Mouse (Mus musculus): ENCODE results near the gene Slc12a8. TPM values are rescaled to one million over a fixed set of nuclear protein-coding genes. Genes with fewer than 3 reads are reported as not detected.

Gene Slc12a8
- polyA plus RNA-seq, 1 experiment from 2014 or later = 0.54 TPM

GRCm38 (mm10) chr16:33684162-33684702 is 167.1 kb downstream of the Slc12a8 start, which contains the start of gene Heg1:
Gene Heg1 (plus strand): TSS chr16:33684370.
- peak; percentile 82 for ATAC-seq (ENCODE audit: low read depth)

DNA sequence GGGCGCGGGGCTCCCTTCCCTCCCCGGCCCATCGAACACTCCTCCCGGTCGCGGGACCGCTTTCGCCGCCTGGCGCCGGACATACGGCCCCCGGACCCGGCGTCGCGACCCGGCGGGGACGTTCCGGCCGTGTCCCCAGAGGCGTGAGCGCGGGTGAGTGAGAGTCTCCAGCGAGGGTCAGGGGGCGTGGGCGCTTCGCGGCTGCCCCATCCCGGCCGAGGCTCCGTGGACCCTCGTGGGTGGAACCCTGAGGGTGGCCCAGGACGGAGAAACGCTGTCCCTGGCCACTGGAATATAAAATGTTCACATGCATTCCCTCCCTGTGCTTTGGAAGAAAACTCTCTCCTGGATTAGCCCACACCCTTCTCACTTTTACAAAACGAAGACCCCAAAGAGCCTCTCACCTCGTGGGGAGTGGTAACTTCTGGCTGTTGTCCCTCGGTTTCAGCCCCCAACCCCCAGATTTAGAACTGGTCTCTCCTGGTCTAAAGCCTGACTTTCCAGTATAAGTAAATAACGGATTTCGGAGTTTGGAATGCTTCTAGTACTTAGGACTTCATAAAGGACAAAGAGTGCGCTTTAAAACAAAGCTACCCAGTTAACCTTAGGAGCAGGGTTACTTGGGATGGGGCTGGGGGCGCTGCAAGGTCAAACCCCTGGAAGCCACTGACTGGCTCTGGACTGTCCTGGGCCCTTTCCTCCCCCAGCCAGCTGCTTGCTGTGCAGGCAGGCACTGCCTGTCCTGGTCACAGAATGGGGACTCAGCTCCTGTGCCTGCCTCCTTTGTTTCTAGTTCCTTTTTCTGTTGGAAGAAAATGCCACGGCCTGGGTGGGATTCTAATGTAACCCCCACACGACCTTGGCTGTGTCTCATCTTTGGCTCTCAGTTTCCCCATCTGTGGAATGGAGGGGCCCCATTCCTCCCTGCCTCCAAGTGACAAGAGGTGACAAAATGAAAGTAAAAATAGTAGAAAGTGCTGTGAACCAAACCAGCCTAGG is 167.9 kb downstream of the Slc12a8 start:
- WGBS = under 1% methylated on average over 44 of the region's 46 CpGs
- Histone ChIP-seq H3K4me1 (ENCODE audit: control insufficient read depth, insufficient read depth, low read length) (peaks cover 4% of the 10 kb centered on the region), H3K9me3 (ENCODE audit: control insufficient read depth, low read length) (no peaks in the 10 kb centered on the region)

More at GRCm38 (mm10) chr16:33684162-33684702, 167.1 kb downstream of the Slc12a8 start, which contains the start of gene Heg1:
- Histone ChIP-seq H3K4me3 (ENCODE audit: low read depth, low read length) (peak within 1 kb of the TSS; percentile 61), H3K9me3 (ENCODE audit: control insufficient read depth, low read length) (no peaks in the 10 kb centered on the region), H3K27me3 (ENCODE audit: control insufficient read depth, insufficient read depth, low read length) (no peaks in the 10 kb centered on the region), H3K4me2 (ENCODE audit: low read depth, low read length) (peak within 1 kb of the TSS; percentile 97), H3K36me3 (ENCODE audit: control insufficient read depth, insufficient read depth, low read length) (no peaks in the 10 kb centered on the region), H3K9ac (replicated peaks; ENCODE audit: low read depth, low read length) (peak within 1 kb of the TSS; percentile 63), H3K27ac (ENCODE audit: low read depth, low read length) (peak within 1 kb of the TSS; percentile 31), H3K4me1 (ENCODE audit: control insufficient read depth, insufficient read depth, low read length) (peaks cover 4% of the 10 kb centered on the region)
- under 1% methylated on average over 31 of the region's 57 CpGs for WGBS

DNA sequence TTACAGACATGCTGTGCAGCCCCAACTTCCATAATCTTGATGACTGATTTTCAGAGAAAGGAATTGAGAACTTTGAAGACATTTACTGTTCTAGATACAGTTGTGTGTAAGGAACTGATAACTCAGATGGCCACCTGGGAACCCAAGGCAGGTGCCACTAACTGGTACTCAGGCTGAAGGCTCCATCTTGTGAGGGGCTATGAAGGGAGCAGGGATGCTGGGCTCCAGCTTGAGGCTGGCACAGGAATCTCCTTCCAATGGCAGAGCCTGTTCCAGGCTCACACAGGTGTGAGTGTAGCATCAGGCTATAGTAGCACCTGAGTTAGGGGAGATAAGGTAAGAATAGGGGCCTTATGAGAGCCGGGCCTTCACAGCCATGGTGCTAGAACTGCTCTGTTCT is 168.9 kb downstream of the Slc12a8 start:
- Histone ChIP-seq H3K4me3 (ENCODE audit: low read depth, low read length) (peak overlapping the region; percentile 61; the same call in 1 of the 2 replicates), H3K27ac (ENCODE audit: low read depth, low read length) (no peak overlapping the region), H3K36me3 (ENCODE audit: control insufficient read depth, insufficient read depth, low read length) (no peaks in the 10 kb centered on the region), H3K4me1 (ENCODE audit: control insufficient read depth, insufficient read depth, low read length) (peaks cover 4% of the 10 kb centered on the region), H3K9ac (replicated peaks; ENCODE audit: low read depth, low read length) (no peak overlapping the region), H3K4me2 (ENCODE audit: low read depth, low read length) (peak overlapping the region; percentile 97), H3K27me3 (ENCODE audit: control insufficient read depth, insufficient read depth, low read length) (no peaks in the 10 kb centered on the region), H3K9me3 (ENCODE audit: control insufficient read depth, low read length) (no peaks in the 10 kb centered on the region)
- 67% methylated on average over 1 of the region's 1 CpGs for WGBS
- no peak for ATAC-seq (ENCODE audit: low read depth)

More for the DNA sequence above, 167.9 kb downstream of the Slc12a8 start:
- peak overlapping the region; percentile 97 for H3K4me2 ChIP-seq (ENCODE audit: low read depth, low read length)
- no peaks in the 10 kb centered on the region for H3K36me3 ChIP-seq (ENCODE audit: control insufficient read depth, insufficient read depth, low read length)
- H3K27ac ChIP-seq (ENCODE audit: low read depth, low read length) = peak overlapping the region; percentile 31
- ATAC-seq (ENCODE audit: low read depth) = peak; percentile 42; the same call in 1 of the 2 replicates
- H3K27me3 ChIP-seq (ENCODE audit: control insufficient read depth, insufficient read depth, low read length) = no peaks in the 10 kb centered on the region
- peak overlapping the region; percentile 61 for H3K4me3 ChIP-seq (ENCODE audit: low read depth, low read length)
- H3K9ac ChIP-seq (replicated peaks; ENCODE audit: low read depth, low read length) = peak overlapping the region; percentile 63

DNA sequence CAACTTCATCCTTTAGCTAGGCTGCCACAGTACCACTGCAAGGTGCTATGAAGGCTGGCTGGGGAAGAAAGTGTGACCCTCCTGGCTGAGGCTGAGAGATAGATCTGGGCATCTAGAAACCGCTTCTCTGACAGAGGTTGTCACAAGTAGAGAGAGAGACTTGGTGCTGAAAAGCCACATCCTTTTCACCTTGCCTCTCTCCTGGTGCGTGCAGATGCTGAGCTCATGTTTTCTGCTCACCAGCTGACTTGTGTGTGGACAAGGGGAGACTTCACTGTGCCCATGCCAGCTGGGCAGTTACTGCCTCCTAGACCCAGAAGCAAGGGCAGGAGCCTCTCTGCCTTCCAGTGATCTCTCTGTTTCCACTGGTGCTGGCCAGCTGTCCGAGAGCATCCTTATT is 170.6 kb downstream of the Slc12a8 start:
- WGBS = 59% methylated on average over 3 of the region's 3 CpGs
- no peak overlapping the region for H3K27ac ChIP-seq (ENCODE audit: low read depth, low read length)

DNA sequence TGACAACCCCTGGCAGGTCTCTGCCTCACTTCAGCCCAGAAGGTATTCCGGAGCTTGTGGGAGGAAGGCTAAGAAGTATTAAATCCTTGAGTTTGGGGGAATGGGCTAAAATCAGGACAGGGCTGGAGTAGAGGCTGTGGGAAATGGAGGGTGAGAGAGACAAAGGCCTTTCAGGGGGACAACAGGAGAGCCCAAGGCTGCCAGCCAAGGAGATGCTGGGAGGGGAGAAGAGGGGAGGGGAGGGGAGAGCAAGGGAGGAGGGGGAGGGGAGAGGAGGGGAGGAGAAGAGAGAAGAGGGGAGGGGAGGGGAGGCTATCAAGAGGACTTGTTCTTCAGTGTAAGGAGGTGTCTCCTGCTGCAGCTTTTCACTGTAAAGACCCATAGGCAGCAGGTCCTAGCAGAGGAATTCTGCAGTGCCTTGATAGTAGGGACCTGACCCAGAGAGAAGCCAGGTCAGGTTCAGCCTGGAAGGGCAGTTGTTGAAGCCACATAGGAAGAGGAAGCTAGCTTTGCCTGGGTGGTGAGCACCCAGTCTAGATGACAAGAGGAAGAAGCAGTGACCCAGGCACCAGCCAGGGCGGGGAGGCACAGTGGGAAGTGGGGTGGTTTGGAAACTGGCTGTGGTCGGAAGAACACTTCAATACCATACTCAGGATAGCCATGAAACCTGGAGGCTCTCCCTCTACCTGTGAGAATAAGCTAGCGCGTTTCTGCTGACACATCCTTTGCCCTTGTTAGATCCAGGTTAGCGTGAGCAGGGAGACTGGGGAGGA is 174.0 kb downstream of the Slc12a8 start:
- Histone ChIP-seq H3K4me2 (ENCODE audit: low read depth, low read length) (no peak overlapping the region), H3K4me1 (ENCODE audit: control insufficient read depth, insufficient read depth, low read length) (no peaks in the 10 kb centered on the region), H3K36me3 (ENCODE audit: control insufficient read depth, insufficient read depth, low read length) (no peaks in the 10 kb centered on the region), H3K9me3 (ENCODE audit: control insufficient read depth, low read length) (no peaks in the 10 kb centered on the region), H3K9ac (replicated peaks; ENCODE audit: low read depth, low read length) (no peak overlapping the region), H3K27ac (ENCODE audit: low read depth, low read length) (no peak overlapping the region), H3K4me3 (ENCODE audit: low read depth, low read length) (no peak overlapping the region), H3K27me3 (ENCODE audit: control insufficient read depth, insufficient read depth, low read length) (no peaks in the 10 kb centered on the region)
- 78% methylated on average over 6 of the region's 6 CpGs for WGBS
- ATAC-seq (ENCODE audit: low read depth) = no peak

More for the DNA sequence above, 170.6 kb downstream of the Slc12a8 start:
- H3K4me2 ChIP-seq (ENCODE audit: low read depth, low read length) = peak overlapping the region; percentile 97; the same call in 1 of the 2 replicates
- H3K36me3 ChIP-seq (ENCODE audit: control insufficient read depth, insufficient read depth, low read length) = no peaks in the 10 kb centered on the region
- H3K9me3 ChIP-seq (ENCODE audit: control insufficient read depth, low read length) = no peaks in the 10 kb centered on the region
- peaks cover 4% of the 10 kb centered on the region for H3K4me1 ChIP-seq (ENCODE audit: control insufficient read depth, insufficient read depth, low read length)
- no peak for ATAC-seq (ENCODE audit: low read depth)
- no peaks in the 10 kb centered on the region for H3K27me3 ChIP-seq (ENCODE audit: control insufficient read depth, insufficient read depth, low read length)
- no peak overlapping the region for H3K9ac ChIP-seq (replicated peaks; ENCODE audit: low read depth, low read length)
- no peak overlapping the region for H3K4me3 ChIP-seq (ENCODE audit: low read depth, low read length)

GRCm38 (mm10) chr16:33693553-33693952 is 176.4 kb downstream of the Slc12a8 start:
- 67% methylated on average over 1 of the region's 1 CpGs for WGBS
- no peak overlapping the region for H3K4me2 ChIP-seq (ENCODE audit: low read depth, low read length)
- ATAC-seq (ENCODE audit: low read depth) = no peak
- H3K27ac ChIP-seq (ENCODE audit: low read depth, low read length) = no peak overlapping the region
- H3K36me3 ChIP-seq (ENCODE audit: control insufficient read depth, insufficient read depth, low read length) = no peaks in the 10 kb centered on the region
- no peak overlapping the region for H3K4me3 ChIP-seq (ENCODE audit: low read depth, low read length)
- no peaks in the 10 kb centered on the region for H3K27me3 ChIP-seq (ENCODE audit: control insufficient read depth, insufficient read depth, low read length)
- no peak overlapping the region for H3K9ac ChIP-seq (replicated peaks; ENCODE audit: low read depth, low read length)
- H3K4me1 ChIP-seq (ENCODE audit: control insufficient read depth, insufficient read depth, low read length) = peaks cover 7% of the 10 kb centered on the region; the same call in 1 of the 2 replicates
- no peaks in the 10 kb centered on the region for H3K9me3 ChIP-seq (ENCODE audit: control insufficient read depth, low read length)

DNA sequence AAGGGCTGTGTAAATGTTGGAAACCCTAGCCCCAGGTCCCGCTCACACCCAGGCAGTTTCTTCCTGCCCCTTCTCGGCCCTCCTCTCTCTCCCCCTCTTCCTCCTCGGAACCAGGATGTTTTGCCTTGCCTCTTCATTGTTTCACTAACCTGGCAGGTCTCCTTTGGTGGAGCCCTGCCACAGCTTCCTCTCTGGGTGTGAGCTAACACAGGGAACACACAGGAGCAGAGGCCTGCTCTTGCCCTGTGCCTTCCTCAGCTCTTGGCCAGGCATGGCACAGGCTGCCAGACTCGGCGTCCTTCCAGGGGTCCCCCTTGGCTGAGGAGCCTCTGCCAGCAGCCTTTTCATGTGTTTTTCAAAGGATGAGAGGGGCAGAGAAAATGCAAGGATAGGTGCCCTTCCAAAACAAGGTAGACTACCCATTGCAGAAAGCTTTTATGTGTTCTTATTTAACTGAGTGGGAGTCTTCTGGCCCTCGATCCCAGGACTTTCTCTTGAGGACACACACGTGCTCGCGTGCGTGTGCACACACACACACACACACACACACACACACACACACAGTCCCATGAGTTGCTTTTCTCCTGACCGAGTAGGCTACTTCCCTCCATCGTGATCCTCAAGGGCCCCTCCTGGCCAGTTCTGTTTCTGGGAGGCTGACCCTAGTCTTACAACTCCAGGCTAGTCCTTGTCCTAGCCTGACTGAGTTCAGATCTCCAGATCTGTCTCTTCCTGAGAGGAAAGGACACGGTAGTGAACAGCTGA is 179.9 kb downstream of the Slc12a8 start:
- Histone ChIP-seq H3K4me3 (ENCODE audit: low read depth, low read length) (no peak overlapping the region), H3K4me2 (ENCODE audit: low read depth, low read length) (no peak overlapping the region), H3K27me3 (ENCODE audit: control insufficient read depth, insufficient read depth, low read length) (no peaks in the 10 kb centered on the region), H3K27ac (ENCODE audit: low read depth, low read length) (peak overlapping the region; percentile 44; the same call in 1 of the 2 replicates), H3K36me3 (ENCODE audit: control insufficient read depth, insufficient read depth, low read length) (no peaks in the 10 kb centered on the region), H3K9ac (replicated peaks; ENCODE audit: low read depth, low read length) (no peak overlapping the region), H3K4me1 (ENCODE audit: control insufficient read depth, insufficient read depth, low read length) (peaks cover 9% of the 10 kb centered on the region; the same call in 1 of the 2 replicates), H3K9me3 (ENCODE audit: control insufficient read depth, low read length) (no peaks in the 10 kb centered on the region)
- WGBS = 61% methylated on average over 13 of the region's 13 CpGs
- ATAC-seq (ENCODE audit: low read depth) = no peak; the same call in 1 of the 2 replicates
